Mouse (Mus musculus) heart, adult 8-10 months (tissue): ENCODE results near the gene Grin2b. TPM values are rescaled to one million over a fixed set of nuclear protein-coding genes. Genes with fewer than 3 reads are reported as not detected.
A peak's percentile ranks its signal among the peaks of the same experiment; 100 is the strongest.

ENCODE experiments used
- DNase-seq: peaks from one replicate; pipeline ENCODE4 v3.0.0; 2022; ENCODE audit warnings: low spot score
- total RNA-seq, 4 experiments: library from RNA; stranded (reverse); gene quantifications; 2 replicates each; pipeline ENCODE4 v1.2.4; 2022

The Grin2b gene
- total RNA-seq, 4 experiments from 2014 or later, result under 0.01 to 0.03 (median 0.03) TPM; not detected in 1

- DNase-seq, result no peak
Observed at GRCm38 (mm10) chr6:136010290-136011037, 162.8 kb downstream of the Grin2b start.

GRCm38 (mm10) chr6:136008120-136008519, 165.2 kb downstream of the Grin2b start:
- DNase-seq, result no peak

- DNase-seq, result no peak
Observed at GRCm38 (mm10) chr6:135994691-135995090, 178.6 kb downstream of the Grin2b start.

GRCm38 (mm10) chr6:135993897-135994296, 179.4 kb downstream of the Grin2b start:
- no peak for DNase-seq

GRCm38 (mm10) chr6:135993378-135993777, 179.9 kb downstream of the Grin2b start:
- DNase-seq, result no peak

- DNase-seq, result no peak
Observed at GRCm38 (mm10) chr6:135976106-135976505, 197.2 kb downstream of the Grin2b start.

GRCm38 (mm10) chr6:135972481-135972880, 200.8 kb downstream of the Grin2b start:
- no peak for DNase-seq

GRCm38 (mm10) chr6:135971481-135971880, 201.8 kb downstream of the Grin2b start:
- no peak for DNase-seq

- DNase-seq, result no peak
Observed at GRCm38 (mm10) chr6:135970716-135971318, 202.5 kb downstream of the Grin2b start.

- DNase-seq, result no peak
Observed at GRCm38 (mm10) chr6:135961766-135962165, 211.5 kb downstream of the Grin2b start.

- no peak for DNase-seq
Observed at GRCm38 (mm10) chr6:135959629-135960028, 213.7 kb downstream of the Grin2b start.

- DNase-seq, result no peak
Observed at GRCm38 (mm10) chr6:135951666-135952065, 221.6 kb downstream of the Grin2b start.

- DNase-seq, result no peak
Observed at GRCm38 (mm10) chr6:135945511-135945910, 227.8 kb downstream of the Grin2b start.

GRCm38 (mm10) chr6:135944358-135944757, 229.0 kb downstream of the Grin2b start:
- DNase-seq, result no peak

- DNase-seq, result no peak
Observed at GRCm38 (mm10) chr6:135943121-135943617, 230.1 kb downstream of the Grin2b start.

- no peak for DNase-seq
Observed at GRCm38 (mm10) chr6:135932924-135933323, 240.4 kb downstream of the Grin2b start.

GRCm38 (mm10) chr6:135932400-135932920, 240.9 kb downstream of the Grin2b start:
- DNase-seq, result no peak

- DNase-seq, result no peak
Observed at GRCm38 (mm10) chr6:135917676-135918075, 255.6 kb downstream of the Grin2b start.

GRCm38 (mm10) chr6:135914608-135915007, 258.7 kb downstream of the Grin2b start:
- no peak for DNase-seq

- DNase-seq, result no peak
Observed at GRCm38 (mm10) chr6:135912114-135912513, 261.2 kb downstream of the Grin2b start.

GRCm38 (mm10) chr6:135911131-135911530, 262.2 kb downstream of the Grin2b start:
- no peak for DNase-seq

GRCm38 (mm10) chr6:135907540-135908320, 265.6 kb downstream of the Grin2b start:
- peak; percentile 39 for DNase-seq
